Mouse (Mus musculus): ENCODE data around the gene Dlec1. TPM values are rescaled to one million over a fixed set of nuclear protein-coding genes. Genes with fewer than 3 reads are reported as not detected.

The Dlec1 gene
- polyA plus RNA-seq, 1 experiment from 2014 or later = 0.55 TPM

GRCm38 (mm10) chr9:119181241-119181728, 79.0 kb downstream of the Dlec1 start:
- Histone ChIP-seq H3K9me3 (ENCODE audit: control insufficient read depth, low read length) (no peaks in the 10 kb centered on the region), H3K27me3 (ENCODE audit: control insufficient read depth, insufficient read depth, low read length) (no peaks in the 10 kb centered on the region), H3K4me1 (ENCODE audit: control insufficient read depth in 2 of 2, insufficient read depth in 2 of 2, low read length in 2 of 2) (no peaks in the 10 kb centered on the region), H3K9ac (ENCODE audit: low read length) (no peak overlapping the region), H3K4me3 (ENCODE audit: control insufficient read depth in 1 of 2, insufficient read depth in 1 of 2, low read depth in 1 of 2, low read length in 2 of 2) (no peak overlapping the region), H3K4me2 (ENCODE audit: low read length) (no peak overlapping the region), H3K27ac (replicated peaks in 1 of 2; ENCODE audit: control insufficient read depth in 1 of 2, insufficient read depth in 1 of 2, low read depth in 2 of 2, low read length in 2 of 2) (no peak overlapping the region), H3K36me3 (ENCODE audit: control insufficient read depth, insufficient read depth, low read length) (no peaks in the 10 kb centered on the region)
- WGBS = 36% methylated on average over 3 of the region's 3 CpGs
- ATAC-seq (ENCODE audit: insufficient number of reproducible peaks, insufficient read depth, low FRiP score, low read depth) = no peak

GRCm38 (mm10) chr9:119192202-119192990, 90.1 kb downstream of the Dlec1 start:
- Histone ChIP-seq H3K9ac (ENCODE audit: low read length) (no peak overlapping the region), H3K4me2 (ENCODE audit: low read length) (no peak overlapping the region), H3K9me3 (ENCODE audit: control insufficient read depth, low read length) (no peaks in the 10 kb centered on the region), H3K36me3 (ENCODE audit: control insufficient read depth, insufficient read depth, low read length) (no peaks in the 10 kb centered on the region), H3K27ac (replicated peaks in 1 of 2; ENCODE audit: control insufficient read depth in 1 of 2, insufficient read depth in 1 of 2, low read depth in 2 of 2, low read length in 2 of 2) (no peak overlapping the region), H3K4me3 (ENCODE audit: control insufficient read depth in 1 of 2, insufficient read depth in 1 of 2, low read depth in 1 of 2, low read length in 2 of 2) (no peak overlapping the region), H3K27me3 (ENCODE audit: control insufficient read depth, insufficient read depth, low read length) (no peaks in the 10 kb centered on the region), H3K4me1 (ENCODE audit: control insufficient read depth in 2 of 2, insufficient read depth in 2 of 2, low read length in 2 of 2) (no peaks in the 10 kb centered on the region)
- 38% methylated on average over 11 of the region's 11 CpGs for WGBS
- ATAC-seq (ENCODE audit: insufficient number of reproducible peaks, insufficient read depth, low FRiP score, low read depth) = no peak

Other genes with a start within 250 kb of the Dlec1 start
- gene Ctdspl, start 176.0 kb upstream of the Dlec1 start, polyA plus RNA-seq (2014; fragmentation: Nextera tagmentation; extraction: Ambion mirVana) = 10.2 and 10.4 TPM in 2 replicates
- gene Vill, start 49.7 kb upstream of the Dlec1 start, polyA plus RNA-seq (2014; fragmentation: Nextera tagmentation; extraction: Ambion mirVana) = 10.7 and 11.2 TPM in 2 replicates
- gene Plcd1, start 9.0 kb upstream of the Dlec1 start, polyA plus RNA-seq (2014; fragmentation: Nextera tagmentation; extraction: Ambion mirVana) = 14.9 and 18.1 TPM in 2 replicates
- gene Acaa1b, start 54.6 kb downstream of the Dlec1 start, polyA plus RNA-seq (2014; fragmentation: Nextera tagmentation; extraction: Ambion mirVana) = 0.32 and 1.00 TPM in 2 replicates
- gene Gm47289, start 56.7 kb downstream of the Dlec1 start, polyA plus RNA-seq (2014; fragmentation: Nextera tagmentation; extraction: Ambion mirVana) = not detected in 2 replicates
- gene Slc22a13, start 106.6 kb downstream of the Dlec1 start, polyA plus RNA-seq (2014; fragmentation: Nextera tagmentation; extraction: Ambion mirVana) = not detected in 2 replicates
- gene Oxsr1, start 219.9 kb downstream of the Dlec1 start, polyA plus RNA-seq (2014; fragmentation: Nextera tagmentation; extraction: Ambion mirVana) = 10.2 and 11.7 TPM in 2 replicates
- 78.3 and 81.6 TPM in 2 replicates for gene Acaa1a, start 237.2 kb downstream of the Dlec1 start, polyA plus RNA-seq (2014; fragmentation: Nextera tagmentation; extraction: Ambion mirVana)
- 13.2 and 14.9 TPM in 2 replicates for gene Myd88, start 238.9 kb downstream of the Dlec1 start, polyA plus RNA-seq (2014; fragmentation: Nextera tagmentation; extraction: Ambion mirVana)